Mouse (Mus musculus) neural tube, embryonic 13.5 days (tissue): ENCODE measurements around the gene Slc35f2. TPM values are rescaled to one million over a fixed set of nuclear protein-coding genes. Genes with fewer than 3 reads are reported as not detected.

Source experiments
- ATAC-seq: fragments of 200-750 bp; cut with Nextera tagmentation; 2 replicates; pipeline ENCODE4 v1.8.0; 2017; ENCODE audit warnings: low read depth, mild to moderate bottlenecking, moderate TSS enrichment, moderate library complexity
- H3K27ac ChIP-seq: fragments of 300-500 bp; sonication (generic); replicated peaks from 2 replicates; pipeline ENCODE4 v1.5.1; 2015; ENCODE audit warnings: moderate library complexity, mild to moderate bottlenecking, inconsistent platforms
- H3K27me3 ChIP-seq: fragments of 300-500 bp; sonication (generic); 2 replicates; pipeline ENCODE4 v1.6.1; 2015; ENCODE audit warnings: mild to moderate bottlenecking, inconsistent platforms
- H3K36me3 ChIP-seq: fragments of 300-500 bp; sonication (generic); 2 replicates; pipeline ENCODE4 v1.6.1; 2015; ENCODE audit warnings: mild to moderate bottlenecking, inconsistent platforms
- H3K4me1 ChIP-seq: fragments of 300-500 bp; sonication (generic); replicated peaks from 2 replicates; pipeline ENCODE4 v1.6.1; 2015; ENCODE audit warnings: inconsistent platforms
- H3K4me2 ChIP-seq: fragments of 300-500 bp; sonication (generic); 2 replicates; pipeline ENCODE4 v1.6.1; 2015; ENCODE audit warnings: inconsistent platforms, mild to moderate bottlenecking, moderate library complexity
- H3K4me3 ChIP-seq: fragments of 300-500 bp; sonication (generic); 2 replicates; pipeline ENCODE4 v1.5.1; 2015; ENCODE audit warnings: mild to moderate bottlenecking, inconsistent platforms
- H3K9ac ChIP-seq: fragments of 300-500 bp; sonication (generic); 2 replicates; pipeline ENCODE4 v1.6.1; 2015; ENCODE audit warnings: moderate library complexity, mild to moderate bottlenecking, inconsistent platforms
- H3K9me3 ChIP-seq: fragments of 300-500 bp; sonication (generic); 2 replicates; pipeline ENCODE4 v1.6.1; 2016; ENCODE audit warnings: inconsistent platforms
- WGBS: fragments of 180-500 bp; shearing (Covaris S2); methylation state at CpG from one replicate; pipeline ENCODE4 v1.1.7; 2015; 5-methylcytosine and 5-hydroxymethylcytosine counted together
- polyA plus RNA-seq: library from polyadenylated mRNA; unstranded; fragments of >200 nt; fragmentation: Nextera tagmentation; extraction: Ambion mirVana; gene quantifications from 2 replicates; pipeline ENCODE4 v1.2.1, GENCODE M21; 2015

Slc35f2 gene
- polyA plus RNA-seq, 1 experiment from 2014 or later: 16.3 TPM

- Histone ChIP-seq H3K9ac (no peak overlapping the region), H3K4me1 (no peaks in the 10 kb centered on the region), H3K9me3 (no peaks in the 10 kb centered on the region), H3K27me3 (no peaks in the 10 kb centered on the region), H3K4me2 (no peak overlapping the region), H3K4me3 (no peak overlapping the region), H3K36me3 (no peaks in the 10 kb centered on the region), H3K27ac (no peak overlapping the region)
- ATAC-seq: no peak
- 71% methylated on average over 3 of the region's 3 CpGs for WGBS
Observed at GRCm38 (mm10) chr9:53835039-53835438, 63.7 kb downstream of the Slc35f2 start.

DNA sequence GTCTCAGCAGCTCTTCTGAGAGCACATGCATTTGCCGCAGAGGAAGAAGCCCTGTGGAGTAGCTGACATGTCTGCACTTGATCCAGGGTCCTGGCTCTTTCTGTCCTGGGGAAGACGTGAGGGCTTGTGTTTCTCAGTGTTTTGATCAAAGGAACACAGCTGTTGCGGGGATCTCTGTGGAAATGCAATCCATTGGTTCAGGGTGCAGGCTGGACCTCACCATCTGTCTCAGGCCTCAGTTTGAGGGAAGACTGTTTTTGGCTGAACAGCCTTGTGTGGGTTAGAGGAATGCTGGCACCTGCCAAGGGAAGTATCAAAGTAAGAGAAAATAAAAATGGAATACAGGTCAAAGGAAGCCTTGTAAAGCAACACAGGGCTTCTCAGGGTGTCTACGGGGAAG lies 64.6 kb downstream of the Slc35f2 start:
- H3K4me1 ChIP-seq: no peaks in the 10 kb centered on the region
- no peaks in the 10 kb centered on the region for H3K36me3 ChIP-seq
- no peak overlapping the region for H3K4me3 ChIP-seq
- H3K9me3 ChIP-seq: no peaks in the 10 kb centered on the region
- no peak for ATAC-seq
- H3K27ac ChIP-seq: no peak overlapping the region
- no peaks in the 10 kb centered on the region for H3K27me3 ChIP-seq
- 69% methylated on average over 4 of the region's 4 CpGs for WGBS
- H3K9ac ChIP-seq: no peak overlapping the region
- no peak overlapping the region for H3K4me2 ChIP-seq

GRCm38 (mm10) chr9:53838816-53839215 lies 67.5 kb downstream of the Slc35f2 start:
- 83% methylated on average over 8 of the region's 8 CpGs for WGBS
- H3K4me1 ChIP-seq: no peaks in the 10 kb centered on the region
- ATAC-seq: no peak

DNA sequence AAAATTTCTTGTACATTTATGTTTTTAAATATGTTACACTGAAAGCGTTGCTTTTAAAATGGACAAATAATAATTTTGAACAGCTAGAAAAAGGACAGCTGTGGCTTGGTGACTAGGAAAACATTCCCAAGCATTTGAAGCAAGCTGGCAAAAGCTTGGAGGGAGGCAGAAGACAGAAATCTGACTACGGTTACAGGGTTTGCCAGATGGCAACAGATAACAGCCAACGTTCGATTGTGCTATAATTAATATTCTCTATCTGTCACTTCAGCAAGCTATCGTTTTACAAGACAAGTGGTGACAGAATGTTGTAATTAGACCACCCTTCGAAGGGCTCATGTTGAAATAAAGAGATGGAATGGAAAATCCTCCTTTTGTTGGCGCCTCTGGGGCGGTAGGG lies 77.2 kb downstream of the Slc35f2 start:
- WGBS: 79% methylated on average over 8 of the region's 8 CpGs
- no peaks in the 10 kb centered on the region for H3K27me3 ChIP-seq
- H3K9ac ChIP-seq: no peak overlapping the region
- no peaks in the 10 kb centered on the region for H3K36me3 ChIP-seq
- H3K4me3 ChIP-seq: no peak overlapping the region
- no peak overlapping the region for H3K27ac ChIP-seq
- H3K4me2 ChIP-seq: no peak overlapping the region
- no peaks in the 10 kb centered on the region for H3K4me1 ChIP-seq
- no peaks in the 10 kb centered on the region for H3K9me3 ChIP-seq
- ATAC-seq: no peak

More at GRCm38 (mm10) chr9:53838816-53839215, 67.5 kb downstream of the Slc35f2 start:
- H3K27me3 ChIP-seq: no peaks in the 10 kb centered on the region
- no peak overlapping the region for H3K9ac ChIP-seq
- H3K9me3 ChIP-seq: no peaks in the 10 kb centered on the region
- H3K4me3 ChIP-seq: no peak overlapping the region
- no peak overlapping the region for H3K4me2 ChIP-seq
- no peaks in the 10 kb centered on the region for H3K36me3 ChIP-seq
- H3K27ac ChIP-seq: no peak overlapping the region

DNA sequence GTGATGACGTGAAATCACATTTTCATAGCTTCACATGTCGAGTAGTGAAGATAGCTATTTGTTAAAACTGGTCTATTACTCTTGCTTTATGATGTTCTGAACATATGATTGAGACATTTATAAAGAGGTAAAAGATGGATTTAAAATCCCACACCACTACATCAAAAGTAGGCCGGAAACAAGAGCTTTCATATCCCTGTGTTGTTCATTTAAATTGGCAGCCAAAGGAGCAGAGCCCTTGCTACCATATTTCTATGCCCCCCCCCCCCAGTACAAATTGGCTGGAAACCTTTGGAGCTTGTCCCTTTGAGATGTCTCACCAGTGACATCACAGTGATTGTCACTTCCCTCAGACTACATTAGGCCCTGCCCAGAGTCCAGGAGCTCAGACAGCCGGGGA lies 78.5 kb downstream of the Slc35f2 start, which contains the start of gene Sln:
Gene Sln, plus strand, starts transcription at position 301 of the 400 bp plus-strand sequence.
- 87% methylated on average over 4 of the region's 4 CpGs for WGBS
- no peaks in the 10 kb centered on the region for H3K9me3 ChIP-seq
- H3K36me3 ChIP-seq: no peaks in the 10 kb centered on the region
- H3K27me3 ChIP-seq: no peaks in the 10 kb centered on the region
- H3K4me1 ChIP-seq: no peaks in the 10 kb centered on the region
- no peak within 1 kb of the TSS for H3K4me2 ChIP-seq
- no peak within 1 kb of the TSS for H3K4me3 ChIP-seq
- ATAC-seq: no peak
- no peak within 1 kb of the TSS for H3K27ac ChIP-seq
- H3K9ac ChIP-seq: no peak within 1 kb of the TSS

DNA sequence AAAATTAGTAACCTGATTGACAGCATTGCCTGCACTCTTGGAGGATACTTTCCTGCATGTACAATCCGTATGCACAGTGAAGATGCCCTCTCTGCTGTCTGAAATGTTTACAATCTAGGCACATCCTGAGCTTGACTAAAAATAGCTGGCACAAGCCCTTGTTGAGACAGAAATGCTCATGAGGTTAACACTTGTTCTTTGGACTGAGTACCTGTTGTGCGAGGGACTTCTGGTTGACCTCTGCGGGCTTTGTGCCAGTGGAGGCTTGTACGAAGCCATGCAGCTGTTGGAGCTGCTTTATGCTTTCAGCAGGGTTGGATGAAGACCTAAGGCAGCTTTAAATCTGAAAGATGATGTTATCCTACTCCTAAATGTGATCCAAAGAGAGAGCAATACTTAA lies 80.8 kb downstream of the Slc35f2 start:
- Histone ChIP-seq H3K4me3 (no peak overlapping the region), H3K4me2 (no peak overlapping the region), H3K36me3 (no peaks in the 10 kb centered on the region), H3K27ac (no peak overlapping the region), H3K9ac (no peak overlapping the region), H3K4me1 (no peaks in the 10 kb centered on the region), H3K9me3 (no peaks in the 10 kb centered on the region), H3K27me3 (no peaks in the 10 kb centered on the region)
- ATAC-seq: no peak
- WGBS: 88% methylated on average over 4 of the region's 4 CpGs

DNA sequence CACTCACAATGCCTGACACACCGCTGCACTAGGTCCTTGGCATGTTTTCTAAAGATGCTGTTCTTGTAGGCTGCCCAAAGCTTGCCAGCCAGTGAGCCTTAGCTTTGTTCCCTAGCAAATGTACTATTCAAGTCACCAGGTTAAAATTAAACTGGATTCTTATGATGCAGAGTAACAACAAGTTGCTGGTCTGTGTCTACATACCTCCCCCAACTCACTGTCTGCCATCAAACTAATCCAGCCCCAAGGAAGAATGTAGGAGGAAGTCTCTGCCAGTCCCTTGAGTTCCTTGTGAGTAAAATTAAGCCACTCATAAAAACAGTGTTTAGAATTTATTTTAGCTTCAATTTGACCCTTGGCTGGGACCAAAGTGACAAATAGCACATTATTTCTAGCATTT lies 82.3 kb downstream of the Slc35f2 start:
- Histone ChIP-seq H3K9me3 (no peaks in the 10 kb centered on the region), H3K27ac (no peak overlapping the region), H3K4me1 (no peaks in the 10 kb centered on the region), H3K9ac (no peak overlapping the region), H3K4me2 (no peak overlapping the region), H3K4me3 (no peak overlapping the region), H3K27me3 (no peaks in the 10 kb centered on the region), H3K36me3 (no peaks in the 10 kb centered on the region)
- ATAC-seq: no peak
- whole genome bisulfite sequencing: 82% methylated on average over 1 of the region's 1 CpGs

GRCm38 (mm10) chr9:53854525-53854924 lies 83.2 kb downstream of the Slc35f2 start:
- no peak for ATAC-seq
- Histone ChIP-seq H3K27me3 (no peaks in the 10 kb centered on the region), H3K4me3 (no peak overlapping the region), H3K4me1 (no peaks in the 10 kb centered on the region), H3K9ac (no peak overlapping the region), H3K9me3 (no peaks in the 10 kb centered on the region), H3K36me3 (no peaks in the 10 kb centered on the region), H3K27ac (no peak overlapping the region), H3K4me2 (no peak overlapping the region)
- 83% methylated on average over 1 of the region's 1 CpGs for WGBS

- Histone ChIP-seq H3K4me3 (no peak overlapping the region), H3K4me2 (no peak overlapping the region), H3K9ac (no peak overlapping the region), H3K9me3 (no peaks in the 10 kb centered on the region), H3K27ac (no peak overlapping the region), H3K4me1 (no peaks in the 10 kb centered on the region), H3K36me3 (no peaks in the 10 kb centered on the region), H3K27me3 (no peaks in the 10 kb centered on the region)
- no peak for ATAC-seq
- WGBS: 84% methylated on average over 5 of the region's 5 CpGs
Observed at GRCm38 (mm10) chr9:53857864-53858263, 86.5 kb downstream of the Slc35f2 start.

Other genes starting within 250 kb of the Slc35f2 start
- gene Atm, start 234.8 kb upstream of the Slc35f2 start, polyA plus RNA-seq: 9.5 and 12.1 TPM in 2 replicates
- 11.8 and 12.2 TPM in 2 replicates for gene Npat, start 234.5 kb upstream of the Slc35f2 start, polyA plus RNA-seq
- gene Acat1, start 161.2 kb upstream of the Slc35f2 start, polyA plus RNA-seq: 127 and 142 TPM in 2 replicates
- gene Cul5, start 101.5 kb upstream of the Slc35f2 start, polyA plus RNA-seq: 39.2 and 41.6 TPM in 2 replicates
- gene Rab39, start 65.3 kb upstream of the Slc35f2 start, polyA plus RNA-seq: 4.3 and 5.1 TPM in 2 replicates
- 3.1 and 7.5 TPM in 2 replicates for gene Sln, start 78.6 kb downstream of the Slc35f2 start, polyA plus RNA-seq
- 17.3 TPM in 2 replicates for gene Elmod1, start 203.8 kb downstream of the Slc35f2 start, polyA plus RNA-seq